Mouse (Mus musculus) A20 (cell line): ENCODE data around the gene 1810013L24Rik.
"Not testable (repeated sequence)": the region's sequence is repeated elsewhere in the genome, so short reads cannot be mapped to it uniquely, and the experiment has no call there.

Source experiments
- DNase-seq: peaks from one replicate; pipeline ENCODE4 v3.0.0-alpha.2; 2011; ENCODE audit warnings: low read depth, low spot score

Gene 1810013L24Rik

DNA sequence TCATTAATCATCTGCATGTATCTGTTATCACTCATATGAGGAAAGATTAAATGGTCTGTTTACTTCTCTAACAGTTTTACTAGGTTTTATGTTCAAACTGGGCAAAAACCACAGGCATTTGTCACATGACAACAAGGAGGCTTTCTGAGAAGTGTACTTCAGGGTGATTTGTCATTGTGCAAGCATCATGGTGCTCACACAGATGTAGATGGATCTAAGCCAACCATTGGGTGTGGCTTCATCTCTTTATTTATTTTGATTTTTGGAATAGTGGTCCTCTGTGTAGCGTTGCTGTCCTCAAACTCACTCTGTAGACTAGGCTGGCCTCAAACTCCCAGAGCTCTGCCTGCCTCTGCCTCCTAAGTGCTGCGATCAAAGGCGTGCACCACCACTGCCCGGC is 65.4 kb downstream of the 1810013L24Rik start:
- DNase-seq = no peak

DNA sequence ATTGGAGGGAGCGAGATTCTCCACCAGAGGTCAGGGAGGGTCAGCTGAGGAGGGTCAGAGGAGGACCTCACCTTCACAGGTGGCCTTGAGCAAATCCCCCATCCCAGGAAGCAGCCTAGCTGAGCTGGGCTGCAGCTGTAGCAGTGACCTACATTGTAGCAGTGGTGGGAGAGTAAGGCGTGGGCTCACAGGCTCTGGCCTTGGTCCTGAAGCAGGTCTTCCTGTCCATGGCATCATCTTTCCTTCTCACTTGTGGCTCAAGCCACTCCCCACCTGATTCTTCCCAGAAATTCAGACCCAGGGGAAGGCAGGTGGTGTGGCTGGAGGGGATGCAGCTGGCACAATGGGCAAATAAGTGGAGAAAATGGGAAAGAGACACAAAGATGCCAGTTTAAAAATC is 76.2 kb downstream of the 1810013L24Rik start:
- not testable (repeated sequence) for DNase-seq
